Mouse (Mus musculus) limb, embryonic 12.5 days (tissue): ENCODE measurements at regions not wholly inside any gene's neighbourhood (a gene's known extent, or its start where the extent isn't known, plus 50 kb on each side); places are given as distances from the start of the nearest gene placed in this dataset.

Experiments used
- ATAC-seq: fragments of 200-750 bp; cut with Nextera tagmentation; 2 replicates; pipeline ENCODE4 v1.8.0; 2017; ENCODE audit warnings: low read depth, moderate TSS enrichment; ENCODE audit not compliant: insufficient number of reproducible peaks, insufficient read depth, low FRiP score, low TSS enrichment
- H3K27ac ChIP-seq: fragments of 300-500 bp; sonication (generic); 2 replicates; pipeline ENCODE4 v1.5.1; 2016; ENCODE audit warnings: mild to moderate bottlenecking, moderate library complexity
- H3K27me3 ChIP-seq: fragments of 300-500 bp; sonication (generic); 2 replicates; pipeline ENCODE4 v1.6.1; 2016; ENCODE audit warnings: mild to moderate bottlenecking, moderate library complexity
- H3K36me3 ChIP-seq: fragments of 300-500 bp; sonication (generic); 2 replicates; pipeline ENCODE4 v1.6.1; 2016; ENCODE audit warnings: mild to moderate bottlenecking, moderate library complexity
- H3K4me1 ChIP-seq: fragments of 300-500 bp; sonication (generic); replicated peaks from 2 replicates; pipeline ENCODE4 v1.6.1; 2016
- H3K4me2 ChIP-seq: fragments of 300-500 bp; sonication (generic); 2 replicates; pipeline ENCODE4 v1.6.1; 2016; ENCODE audit warnings: mild to moderate bottlenecking, moderate library complexity
- H3K4me3 ChIP-seq: fragments of 300-500 bp; sonication (generic); replicated peaks from 2 replicates; pipeline ENCODE4 v1.5.1; 2016; ENCODE audit warnings: mild to moderate bottlenecking
- H3K9ac ChIP-seq: fragments of 300-500 bp; sonication (generic); replicated peaks from 2 replicates; pipeline ENCODE4 v1.6.1; 2016; ENCODE audit warnings: mild to moderate bottlenecking, moderate library complexity
- H3K9me3 ChIP-seq: fragments of 300-500 bp; sonication (generic); 2 replicates; pipeline ENCODE4 v1.6.1; 2016; ENCODE audit warnings: mild to moderate bottlenecking, moderate library complexity
- WGBS: fragments of 180-500 bp; shearing (Covaris S2); methylation state at CpG from one replicate; pipeline ENCODE4 v1.1.7; 2016; 5-methylcytosine and 5-hydroxymethylcytosine counted together

- 68% methylated on average over 12 of the region's 12 CpGs for WGBS
Measured at GRCm38 (mm10) chr6:100495131-100495530, 175.8 kb downstream of the Shq1 start.

GRCm38 (mm10) chr6:100493558-100493957, 177.4 kb downstream of the Shq1 start:
- H3K36me3 ChIP-seq = no peaks in the 10 kb centered on the region

More at GRCm38 (mm10) chr6:100495131-100495530, 175.8 kb downstream of the Shq1 start:
- no peak overlapping the region for H3K4me2 ChIP-seq
- ATAC-seq = no peak
- H3K36me3 ChIP-seq = no peaks in the 10 kb centered on the region
- H3K4me1 ChIP-seq = 0 out of 2 replicates have a peak, but pooled peaks cover 7% of the 10 kb centered on the region
- H3K27me3 ChIP-seq = peaks cover 7% of the 10 kb centered on the region; the same call in 1 of the 2 replicates
- H3K9ac ChIP-seq = no peak overlapping the region
- H3K4me3 ChIP-seq = no peak overlapping the region
- H3K9me3 ChIP-seq = no peaks in the 10 kb centered on the region
- no peak overlapping the region for H3K27ac ChIP-seq

GRCm38 (mm10) chr6:100491811-100492210, 179.1 kb downstream of the Shq1 start:
- Histone ChIP-seq H3K27ac (no peak overlapping the region), H3K27me3 (no peaks in the 10 kb centered on the region; the same call in 1 of the 2 replicates), H3K9me3 (no peaks in the 10 kb centered on the region), H3K4me1 (0 out of 2 replicates have a peak, but pooled peaks cover 5% of the 10 kb centered on the region), H3K36me3 (no peaks in the 10 kb centered on the region), H3K4me2 (no peak overlapping the region), H3K9ac (no peak overlapping the region), H3K4me3 (no peak overlapping the region)
- no peak for ATAC-seq
- WGBS = 91% methylated on average over 6 of the region's 6 CpGs

More at GRCm38 (mm10) chr6:100493558-100493957, 177.4 kb downstream of the Shq1 start:
- Histone ChIP-seq H3K27ac (no peak overlapping the region), H3K27me3 (peaks cover 5% of the 10 kb centered on the region; the same call in 1 of the 2 replicates), H3K4me3 (no peak overlapping the region), H3K9ac (no peak overlapping the region), H3K4me1 (0 out of 2 replicates have a peak, but pooled peaks cover 5% of the 10 kb centered on the region), H3K9me3 (no peaks in the 10 kb centered on the region), H3K4me2 (no peak overlapping the region)
- ATAC-seq = no peak
- 68% methylated on average over 1 of the region's 1 CpGs for WGBS

GRCm38 (mm10) chr6:100490920-100491712, 179.8 kb downstream of the Shq1 start:
- no peaks in the 10 kb centered on the region for H3K36me3 ChIP-seq
- ATAC-seq = no peak
- H3K4me2 ChIP-seq = no peak overlapping the region
- 91% methylated on average over 7 of the region's 7 CpGs for WGBS
- 0 out of 2 replicates have a peak, but pooled peaks cover 5% of the 10 kb centered on the region for H3K4me1 ChIP-seq
- H3K27ac ChIP-seq = no peak overlapping the region
- no peak overlapping the region for H3K4me3 ChIP-seq
- H3K27me3 ChIP-seq = no peaks in the 10 kb centered on the region; the same call in 1 of the 2 replicates
- H3K9me3 ChIP-seq = no peaks in the 10 kb centered on the region
- H3K9ac ChIP-seq = no peak overlapping the region

GRCm38 (mm10) chr6:100483836-100484235, 187.1 kb downstream of the Shq1 start:
- H3K9me3 ChIP-seq = no peaks in the 10 kb centered on the region
- ATAC-seq = no peak
- H3K4me1 ChIP-seq = peaks cover 18% of the 10 kb centered on the region
- whole genome bisulfite sequencing = 49% methylated on average over 3 of the region's 3 CpGs
- H3K4me3 ChIP-seq = no peak overlapping the region
- no peaks in the 10 kb centered on the region for H3K36me3 ChIP-seq
- H3K27me3 ChIP-seq = peaks cover 17% of the 10 kb centered on the region
- no peak overlapping the region for H3K4me2 ChIP-seq
- no peak overlapping the region for H3K27ac ChIP-seq
- H3K9ac ChIP-seq = no peak overlapping the region

GRCm38 (mm10) chr6:100483084-100483810, 187.7 kb downstream of the Shq1 start:
- Histone ChIP-seq H3K4me3 (no peak overlapping the region), H3K9ac (no peak overlapping the region)
- no peak for ATAC-seq

GRCm38 (mm10) chr6:100482572-100482971, 188.4 kb downstream of the Shq1 start:
- 45% methylated on average over 7 of the region's 7 CpGs for WGBS

More at GRCm38 (mm10) chr6:100483084-100483810, 187.7 kb downstream of the Shq1 start:
- WGBS = 7% methylated on average over 14 of the region's 14 CpGs
- H3K4me1 ChIP-seq = peaks cover 18% of the 10 kb centered on the region
- no peak overlapping the region for H3K27ac ChIP-seq
- peaks cover 17% of the 10 kb centered on the region for H3K27me3 ChIP-seq
- H3K4me2 ChIP-seq = peak overlapping the region; percentile 29
- no peaks in the 10 kb centered on the region for H3K9me3 ChIP-seq
- no peaks in the 10 kb centered on the region for H3K36me3 ChIP-seq

GRCm38 (mm10) chr6:100480525-100480924, 190.4 kb downstream of the Shq1 start:
- ATAC-seq = no peak
- H3K4me3 ChIP-seq = no peak overlapping the region
- H3K27ac ChIP-seq = no peak overlapping the region
- no peaks in the 10 kb centered on the region for H3K9me3 ChIP-seq
- no peak overlapping the region for H3K9ac ChIP-seq
- 93% methylated on average over 3 of the region's 3 CpGs for WGBS
- peaks cover 18% of the 10 kb centered on the region for H3K4me1 ChIP-seq
- H3K4me2 ChIP-seq = no peak overlapping the region
- H3K36me3 ChIP-seq = no peaks in the 10 kb centered on the region
- H3K27me3 ChIP-seq = peaks cover 19% of the 10 kb centered on the region

More at GRCm38 (mm10) chr6:100482572-100482971, 188.4 kb downstream of the Shq1 start:
- H3K9me3 ChIP-seq = no peaks in the 10 kb centered on the region
- no peak overlapping the region for H3K4me3 ChIP-seq
- H3K4me2 ChIP-seq = no peak overlapping the region
- no peak overlapping the region for H3K9ac ChIP-seq
- peaks cover 17% of the 10 kb centered on the region for H3K27me3 ChIP-seq
- H3K36me3 ChIP-seq = no peaks in the 10 kb centered on the region
- no peak overlapping the region for H3K27ac ChIP-seq
- no peak for ATAC-seq
- H3K4me1 ChIP-seq = peaks cover 18% of the 10 kb centered on the region

GRCm38 (mm10) chr6:100479881-100480280, 191.1 kb downstream of the Shq1 start:
- 71% methylated on average over 6 of the region's 6 CpGs for WGBS
- no peak overlapping the region for H3K9ac ChIP-seq
- H3K4me2 ChIP-seq = no peak overlapping the region
- H3K36me3 ChIP-seq = no peaks in the 10 kb centered on the region
- no peak overlapping the region for H3K4me3 ChIP-seq
- no peak overlapping the region for H3K27ac ChIP-seq
- H3K9me3 ChIP-seq = no peaks in the 10 kb centered on the region
- H3K4me1 ChIP-seq = peaks cover 18% of the 10 kb centered on the region
- ATAC-seq = no peak
- H3K27me3 ChIP-seq = peaks cover 23% of the 10 kb centered on the region

- Histone ChIP-seq H3K27ac (no peak overlapping the region), H3K4me3 (no peak overlapping the region), H3K9ac (no peak overlapping the region), H3K9me3 (no peaks in the 10 kb centered on the region), H3K36me3 (no peaks in the 10 kb centered on the region), H3K4me1 (peaks cover 18% of the 10 kb centered on the region), H3K27me3 (peaks cover 23% of the 10 kb centered on the region), H3K4me2 (no peak overlapping the region)
- ATAC-seq = no peak
- 86% methylated on average over 4 of the region's 4 CpGs for WGBS
Measured at GRCm38 (mm10) chr6:100479455-100479854, 191.5 kb downstream of the Shq1 start.
